Mouse (Mus musculus) gastrocnemius, postnatal 10 days (tissue): ENCODE measurements around the gene Pink1. TPM values are rescaled to one million over a fixed set of nuclear protein-coding genes. Genes with fewer than 3 reads are reported as not detected.

ENCODE experiments used
- DNase-seq: peaks from one replicate; pipeline ENCODE4 v3.0.0; 2021; ENCODE audit warnings: mixed read lengths
- total RNA-seq, 2 experiments: library from RNA; stranded (reverse); gene quantifications; 2 replicates each; pipeline ENCODE4 v1.2.3; 2021

Gene Pink1
- total RNA-seq, 2 experiments from 2014 or later: 228 to 240 TPM

GRCm38 (mm10) chr4:138313021-138313420 is 13.1 kb downstream of the Pink1 start:
- DNase-seq: no peak

DNA sequence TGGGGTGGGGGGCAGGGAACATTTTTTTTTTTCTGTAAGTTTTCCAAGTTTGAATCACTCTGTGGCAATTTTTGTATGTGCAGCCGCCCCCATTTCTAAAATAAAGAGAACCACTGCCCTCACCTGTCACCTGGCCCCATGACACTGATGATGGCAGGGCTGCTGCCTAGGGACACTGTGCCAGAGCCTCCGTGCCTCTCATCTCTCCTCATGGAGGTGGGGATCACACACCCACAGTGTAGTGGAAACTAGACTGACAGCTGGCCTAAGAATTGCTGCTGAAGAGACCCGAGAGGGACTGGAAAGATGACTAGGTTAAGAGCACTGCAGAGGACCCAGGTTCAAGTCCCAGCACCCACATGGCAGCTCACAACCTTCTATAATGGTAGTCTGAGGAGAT is 14.0 kb downstream of the Pink1 start:
- no peak for DNase-seq

- DNase-seq: peak; percentile 43
Observed at GRCm38 (mm10) chr4:138311595-138311994, 14.5 kb downstream of the Pink1 start.

DNA sequence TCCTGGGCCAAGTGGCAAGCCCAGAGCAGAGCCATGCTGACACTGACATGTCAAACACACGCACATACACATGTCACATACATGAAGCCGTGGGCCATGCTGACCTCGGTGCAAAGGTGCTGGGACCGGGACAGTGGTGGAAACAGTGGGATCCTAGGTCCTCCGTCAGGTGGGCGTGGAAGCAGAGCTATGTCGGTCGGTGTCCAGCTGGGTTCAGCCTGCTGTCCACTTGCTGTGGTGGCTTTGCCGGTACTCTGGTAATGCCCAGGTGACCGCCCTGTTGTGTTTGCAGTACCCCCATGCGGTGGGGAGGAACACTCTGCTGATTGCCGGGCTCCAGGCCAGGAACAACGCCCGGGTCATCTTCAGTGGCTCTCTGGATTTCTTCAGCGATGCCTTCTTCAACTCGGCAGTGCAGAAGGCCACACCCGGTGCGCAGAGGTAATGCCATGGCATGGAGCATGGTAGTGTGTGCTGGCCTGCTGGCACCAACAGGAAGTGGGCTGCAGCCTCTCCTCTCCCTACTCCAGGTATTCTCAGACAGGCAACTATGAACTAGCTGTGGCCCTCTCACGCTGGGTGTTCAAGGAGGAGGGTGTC is 15.7 kb downstream of the Pink1 start:
- DNase-seq: no peak

DNA sequence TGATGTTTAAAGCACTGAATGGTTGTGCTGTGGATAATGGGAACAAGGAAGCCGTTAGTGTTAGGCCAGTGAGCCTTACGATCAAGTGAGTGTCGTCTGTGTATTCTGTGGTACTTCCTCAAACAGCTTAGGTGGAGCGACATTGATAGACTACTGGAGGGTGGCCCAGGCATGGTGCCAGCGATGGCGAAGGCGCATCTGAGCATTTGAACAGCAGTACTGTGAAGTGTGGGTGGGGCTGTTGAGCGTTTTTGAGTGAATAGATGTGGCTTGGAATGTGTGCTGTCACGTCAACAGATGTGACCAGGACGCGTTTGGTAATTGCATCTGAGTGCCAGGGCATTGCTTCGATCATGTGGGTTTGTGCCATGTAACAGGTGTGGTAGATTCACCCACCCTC is 18.4 kb downstream of the Pink1 start:
- DNase-seq: no peak

- no peak for DNase-seq
Observed at GRCm38 (mm10) chr4:138307025-138307424, 19.1 kb downstream of the Pink1 start.

- DNase-seq: peak; percentile 95
Observed at GRCm38 (mm10) chr4:138304340-138305104, 21.6 kb downstream of the Pink1 start, which contains the start of gene Ddost. Ddost (plus strand) TSS chr4:138304730.

DNA sequence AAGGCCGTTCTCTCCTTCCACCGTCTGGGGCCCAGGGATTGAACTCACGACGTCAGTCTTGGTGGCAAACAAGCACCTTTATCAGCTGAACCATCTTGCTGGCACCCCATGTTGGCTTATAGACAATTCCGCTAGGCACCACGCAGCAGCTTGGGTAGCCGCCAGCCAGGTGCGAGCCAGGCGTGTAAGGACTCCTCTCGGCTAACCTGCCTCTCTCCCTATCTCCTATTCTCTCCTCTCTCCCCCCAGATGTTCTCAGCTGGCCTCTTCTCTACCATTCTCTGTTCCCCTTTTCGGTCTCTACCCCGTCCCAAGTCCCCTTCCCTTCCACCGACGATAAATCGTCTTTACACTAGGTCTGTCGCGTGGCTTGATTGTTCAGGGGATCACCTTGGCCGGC is 22.4 kb downstream of the Pink1 start:
- DNase-seq: no peak

GRCm38 (mm10) chr4:138303011-138303410 is 23.1 kb downstream of the Pink1 start:
- DNase-seq: no peak

GRCm38 (mm10) chr4:138301271-138301780 is 24.8 kb downstream of the Pink1 start:
- no peak for DNase-seq

GRCm38 (mm10) chr4:138293949-138294550 is 32.1 kb downstream of the Pink1 start:
- DNase-seq: no peak

GRCm38 (mm10) chr4:138293261-138293948 is 32.7 kb downstream of the Pink1 start:
- DNase-seq: no peak

DNA sequence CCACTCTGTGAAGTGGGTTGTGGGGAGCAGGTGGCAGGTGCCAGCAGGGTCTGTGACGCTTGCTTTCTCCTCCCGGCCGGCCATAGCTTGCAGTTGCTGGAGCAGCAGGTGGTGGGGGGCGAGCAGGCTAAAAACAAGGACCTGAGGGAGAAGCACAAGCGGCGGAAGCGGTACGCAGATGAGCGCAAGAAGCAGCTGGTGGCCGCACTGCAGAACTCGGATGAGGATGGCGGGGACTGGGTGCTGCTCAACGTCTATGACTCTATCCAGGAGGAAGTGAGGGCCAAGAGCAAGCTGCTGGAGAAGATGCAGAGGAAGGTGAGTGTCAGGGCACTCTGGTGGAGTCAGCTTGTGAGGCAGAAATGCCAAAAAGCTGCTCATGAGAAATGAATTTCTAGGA is 34.1 kb downstream of the Pink1 start:
- DNase-seq: no peak

GRCm38 (mm10) chr4:138288691-138289090 is 37.4 kb downstream of the Pink1 start:
- no peak for DNase-seq

- DNase-seq: no peak
Observed at GRCm38 (mm10) chr4:138286411-138286810, 39.7 kb downstream of the Pink1 start.

- peak; percentile 37 for DNase-seq
Observed at GRCm38 (mm10) chr4:138282834-138283233, 43.3 kb downstream of the Pink1 start.

- DNase-seq: no peak
Observed at GRCm38 (mm10) chr4:138278346-138278745, 47.8 kb downstream of the Pink1 start.

DNA sequence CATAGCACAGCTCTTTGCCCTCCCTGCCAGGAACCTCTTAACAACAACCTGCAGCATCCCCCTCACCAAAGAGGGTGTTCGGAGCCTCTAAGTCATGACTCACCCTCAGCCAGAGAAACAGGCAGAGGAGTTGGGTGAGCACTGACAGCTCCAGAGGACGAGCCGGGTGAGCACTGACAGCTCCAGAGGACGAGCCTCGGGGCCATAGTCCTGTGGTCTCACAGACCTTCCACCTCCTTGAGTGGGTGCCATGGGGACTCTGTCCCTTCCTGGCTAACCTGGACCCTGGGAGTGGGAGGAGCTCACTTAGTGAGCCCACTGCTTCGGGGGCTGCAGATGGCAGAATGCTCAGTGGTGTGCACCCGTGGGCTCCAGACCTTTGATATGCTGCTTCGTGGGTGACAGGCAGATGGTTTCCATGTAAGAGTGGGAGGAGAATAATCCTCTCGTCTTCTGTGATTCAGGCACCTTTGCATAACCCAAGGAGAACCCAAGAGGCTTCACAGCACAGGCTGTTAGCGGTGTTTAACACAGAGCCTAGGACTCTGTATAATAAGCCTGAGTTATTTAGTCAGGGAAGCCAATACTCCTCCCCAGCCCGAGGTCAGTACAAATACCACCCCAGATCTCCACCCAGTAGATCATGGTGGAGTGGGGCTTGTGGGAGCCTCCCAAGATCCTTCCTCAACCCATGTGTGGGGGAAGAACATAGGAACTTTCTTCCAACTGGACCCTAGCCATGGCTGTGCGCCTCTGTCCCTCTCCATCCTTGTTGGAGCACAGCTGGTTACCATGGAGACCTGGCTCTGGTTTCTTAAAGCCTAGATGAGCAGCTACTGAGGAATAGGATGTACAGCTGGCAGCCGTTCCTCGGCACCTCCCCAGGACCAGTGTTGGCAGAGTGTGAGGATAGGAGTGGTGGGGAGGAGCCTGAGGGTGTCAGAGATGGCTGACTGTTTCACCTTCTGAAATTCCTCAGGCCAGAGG is 53.8 kb downstream of the Pink1 start:
- no peak for DNase-seq

DNA sequence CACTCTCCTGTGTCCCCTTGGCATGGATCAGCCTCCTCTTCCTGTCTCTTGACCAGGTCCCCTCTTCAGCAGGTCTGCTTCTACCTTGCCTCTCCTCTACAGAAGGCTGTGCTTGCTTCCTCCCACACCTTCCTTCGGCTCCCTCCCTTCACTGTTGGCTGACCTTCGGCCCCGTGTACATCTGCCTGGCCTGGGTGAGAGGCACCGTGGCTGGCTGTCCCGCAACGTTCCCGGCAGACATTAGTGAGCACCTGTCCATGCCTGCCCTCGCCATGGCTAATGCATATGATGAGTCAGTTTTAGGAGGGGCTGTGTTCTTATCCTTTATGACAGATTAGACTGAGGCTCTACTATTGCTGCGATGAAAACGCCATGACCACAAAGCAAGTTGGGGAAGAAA is 58.2 kb downstream of the Pink1 start:
- DNase-seq: no peak
